Mouse (Mus musculus) stomach, postnatal 0 days (tissue): ENCODE data around the gene Syt13. TPM values are rescaled to one million over a fixed set of nuclear protein-coding genes. Genes with fewer than 3 reads are reported as not detected.

Source experiments
- ATAC-seq: fragments of 200-750 bp; cut with Nextera tagmentation; 2 replicates; pipeline ENCODE4 v1.8.0; 2017; ENCODE audit not compliant: low FRiP score, low TSS enrichment
- DNase-seq: peaks from one replicate; pipeline ENCODE4 v3.0.0-alpha.2; 2016; ENCODE audit warnings: low spot score
- H3K27ac ChIP-seq: fragments of 300-500 bp; sonication (generic); replicated peaks from 2 replicates; pipeline ENCODE4 v1.5.1; 2014; ENCODE audit warnings: mild to moderate bottlenecking, control low read depth
- H3K27me3 ChIP-seq: fragments of 300-500 bp; sonication (generic); 2 replicates; pipeline ENCODE4 v1.6.1; 2014; ENCODE audit warnings: low read length; ENCODE audit not compliant: control insufficient read depth, insufficient read depth
- H3K36me3 ChIP-seq: fragments of 300-500 bp; sonication (generic); 2 replicates; pipeline ENCODE4 v1.6.1; 2014; ENCODE audit warnings: low read length, mixed read lengths; ENCODE audit not compliant: control insufficient read depth, insufficient read depth
- H3K4me1 ChIP-seq: fragments of 300-500 bp; sonication (generic); replicated peaks from 2 replicates; pipeline ENCODE4 v1.6.1; 2014; ENCODE audit warnings: antibody characterized with exemption; ENCODE audit not compliant: control insufficient read depth, insufficient read depth
- H3K4me2 ChIP-seq: fragments of 300-500 bp; sonication (generic); replicated peaks from 2 replicates; pipeline ENCODE4 v1.6.1; 2014; ENCODE audit warnings: low read depth, mild to moderate bottlenecking, control low read depth, moderate library complexity
- H3K4me3 ChIP-seq: fragments of 300-500 bp; sonication (generic); 2 replicates; pipeline ENCODE4 v1.5.1; 2014; ENCODE audit warnings: low read depth, low read length, control low read depth
- H3K9ac ChIP-seq: fragments of 300-500 bp; sonication (generic); 2 replicates; pipeline ENCODE4 v1.6.1; 2014; ENCODE audit warnings: mild to moderate bottlenecking, low read length, control low read depth, mixed read lengths
- H3K9me3 ChIP-seq: fragments of 300-500 bp; sonication (generic); 2 replicates; pipeline ENCODE4 v1.6.1; 2016; ENCODE audit warnings: low read length; ENCODE audit not compliant: control insufficient read depth
- CTCF ChIP-seq: IDR thresholded peaks from 2 replicates; pipeline ENCODE4 v1.5.1; 2016; ENCODE audit warnings: antibody characterized with exemption, low read depth, mild to moderate bottlenecking, moderate library complexity
- EP300 ChIP-seq: optimal IDR thresholded peaks from 2 replicates; pipeline ENCODE3; 2016; ENCODE audit warnings: antibody characterized with exemption
- WGBS: fragments of 180-500 bp; shearing (Covaris S2); extraction: QIAGEN DNeasy Blood & Tissue Kit; methylation state at CpG from one replicate; pipeline ENCODE4 v1.1.7; 2014; 5-methylcytosine and 5-hydroxymethylcytosine counted together
- polyA plus RNA-seq: library from polyadenylated mRNA; unstranded; fragments of >200 nt; fragmentation: Nextera tagmentation; extraction: Ambion mirVana; gene quantifications from 2 replicates; pipeline ENCODE4 v1.2.1, GENCODE M21; 2015

Syt13 gene
- polyA plus RNA-seq, 1 experiment from 2014 or later = 4.1 TPM

DNA sequence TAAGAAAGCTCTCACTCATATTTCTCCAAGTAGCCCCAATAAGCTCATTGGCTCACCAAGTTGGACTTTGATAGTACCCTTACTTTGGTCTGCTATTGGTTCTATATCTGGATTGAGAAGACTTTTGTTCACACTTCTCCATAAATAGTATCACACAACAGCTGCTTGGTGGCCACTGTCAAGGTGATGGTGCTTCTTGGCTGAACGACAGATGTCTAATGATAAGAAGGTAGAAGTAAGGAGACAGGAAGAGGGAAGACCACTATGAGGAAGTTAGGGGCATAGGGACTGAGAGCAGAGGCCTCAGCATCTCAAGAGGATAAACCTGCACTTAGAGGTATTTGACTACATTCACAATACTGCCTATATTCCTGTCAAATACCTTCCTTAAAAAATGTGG lies 49.4 kb downstream of the Syt13 start:
- no peak for TF ChIP-seq EP300
- TF ChIP-seq CTCF = no peak
- no peak overlapping the region for H3K4me3 ChIP-seq
- no peak overlapping the region for H3K4me2 ChIP-seq
- H3K9ac ChIP-seq = no peak overlapping the region
- ATAC-seq = no peak
- DNase-seq = no peak
- H3K27ac ChIP-seq = no peak overlapping the region
- no peaks in the 10 kb centered on the region for H3K36me3 ChIP-seq
- WGBS = 92% methylated on average over 1 of the region's 1 CpGs
- H3K27me3 ChIP-seq = no peaks in the 10 kb centered on the region
- H3K4me1 ChIP-seq = 0 out of 2 replicates have a peak, but pooled peaks cover 2% of the 10 kb centered on the region
- H3K9me3 ChIP-seq = no peaks in the 10 kb centered on the region

DNA sequence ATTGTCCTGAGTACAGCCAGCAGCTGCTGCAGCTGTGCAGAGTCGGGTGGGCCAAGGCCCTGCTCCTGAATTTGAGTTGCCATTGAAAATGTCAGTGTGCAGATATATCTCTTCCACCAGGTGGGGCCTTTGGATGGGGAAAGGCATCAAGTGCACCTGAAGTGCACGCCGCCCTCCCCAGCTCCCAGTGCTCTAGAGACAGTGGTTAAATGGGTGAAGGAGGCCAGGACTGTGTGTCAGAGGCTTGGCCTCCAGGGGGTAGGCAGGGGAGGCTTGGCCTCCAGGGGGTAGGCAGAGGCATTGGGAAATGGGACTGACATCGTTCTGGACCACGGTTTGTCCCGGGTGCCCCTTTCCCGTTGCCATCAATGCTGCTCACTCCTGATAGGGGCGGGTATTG lies 51.4 kb downstream of the Syt13 start:
- DNase-seq (no peak), ATAC-seq (no peak)
- Histone ChIP-seq H3K4me3 (no peak overlapping the region), H3K9me3 (no peaks in the 10 kb centered on the region), H3K4me2 (no peak overlapping the region), H3K27ac (no peak overlapping the region), H3K9ac (no peak overlapping the region), H3K4me1 (0 out of 2 replicates have a peak, but pooled peaks cover 2% of the 10 kb centered on the region), H3K27me3 (no peaks in the 10 kb centered on the region), H3K36me3 (no peaks in the 10 kb centered on the region)
- 64% methylated on average over 8 of the region's 8 CpGs for WGBS
- TF ChIP-seq CTCF = peak; percentile 58
- TF ChIP-seq EP300 = no peak

DNA sequence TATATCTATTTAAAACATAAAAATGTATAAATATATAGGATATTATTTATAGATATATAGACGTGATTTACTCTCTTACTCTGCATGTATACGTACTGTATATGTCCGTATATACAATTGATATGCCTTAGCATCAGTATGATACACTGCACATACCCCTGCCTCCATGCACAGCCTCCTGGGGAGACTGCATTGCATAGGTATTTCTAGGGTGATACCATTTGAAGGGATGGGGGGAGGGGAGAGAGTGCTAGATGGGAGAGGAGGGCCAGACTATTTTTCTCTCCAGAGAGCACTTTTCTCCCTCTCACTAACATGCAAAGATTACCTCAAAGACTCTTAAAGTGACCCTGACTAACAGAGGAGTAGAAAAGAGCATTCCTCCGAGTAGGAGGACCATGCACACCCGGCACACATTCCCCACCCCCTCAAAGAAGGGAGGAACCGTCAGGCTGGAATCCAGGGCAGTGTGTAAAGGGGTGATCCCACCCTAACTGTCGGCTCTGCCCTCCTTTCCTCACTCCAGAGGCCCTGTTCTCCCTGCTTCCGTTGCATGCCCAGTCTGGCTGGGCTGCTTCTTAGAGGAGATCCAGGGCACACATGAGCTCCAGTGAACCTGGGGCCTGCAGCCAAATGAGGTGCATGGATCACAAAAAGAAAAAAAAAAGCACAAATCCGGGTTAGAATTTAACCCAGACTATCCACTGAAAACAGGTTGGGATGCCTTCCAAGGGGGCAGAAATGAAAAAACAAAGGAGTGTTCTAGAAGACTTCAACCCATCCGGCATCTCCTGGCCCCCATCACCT lies 52.3 kb downstream of the Syt13 start:
- peaks cover 4% of the 10 kb centered on the region; the same call in 1 of the 2 replicates for H3K36me3 ChIP-seq
- DNase-seq (peak; percentile 36), ATAC-seq (peak; percentile 70; the same call in 1 of the 2 replicates)
- H3K9me3 ChIP-seq = no peaks in the 10 kb centered on the region
- H3K4me1 ChIP-seq = 0 out of 2 replicates have a peak, but pooled peaks cover 2% of the 10 kb centered on the region
- TF ChIP-seq CTCF (no peak), EP300 (no peak)
- H3K4me2 ChIP-seq = 0 out of 2 replicates have a peak overlapping the region, but pooled peaks have one; percentile 6
- 0 out of 2 replicates have a peak overlapping the region, but pooled peaks have one; percentile 8 for H3K27ac ChIP-seq
- WGBS = 25% methylated on average over 10 of the region's 10 CpGs
- H3K27me3 ChIP-seq = no peaks in the 10 kb centered on the region
- H3K4me3 ChIP-seq = no peak overlapping the region
- no peak overlapping the region for H3K9ac ChIP-seq

- TF ChIP-seq CTCF (no peak), EP300 (no peak)
- DNase-seq (no peak), ATAC-seq (no peak)
- Histone ChIP-seq H3K36me3 (peaks cover 10% of the 10 kb centered on the region), H3K27me3 (no peaks in the 10 kb centered on the region), H3K4me2 (0 out of 2 replicates have a peak overlapping the region, but pooled peaks have one; percentile 6), H3K9me3 (no peaks in the 10 kb centered on the region), H3K4me1 (0 out of 2 replicates have a peak, but pooled peaks cover 2% of the 10 kb centered on the region), H3K9ac (no peak overlapping the region), H3K4me3 (no peak overlapping the region), H3K27ac (0 out of 2 replicates have a peak overlapping the region, but pooled peaks have one; percentile 8)
- 25% methylated on average over 4 of the region's 4 CpGs for WGBS
Observed at GRCm38 (mm10) chr2:92967839-92968166, 52.9 kb downstream of the Syt13 start.

- 76% methylated on average over 9 of the region's 9 CpGs for WGBS
- TF ChIP-seq CTCF (no peak), EP300 (no peak)
- H3K27ac ChIP-seq = no peak overlapping the region
Observed at GRCm38 (mm10) chr2:92971069-92971468, 56.2 kb downstream of the Syt13 start.

GRCm38 (mm10) chr2:92971536-92971935 lies 56.6 kb downstream of the Syt13 start:
- H3K4me1 ChIP-seq = 0 out of 2 replicates have a peak, but pooled peaks cover 2% of the 10 kb centered on the region
- TF ChIP-seq EP300 (no peak), CTCF (no peak)
- no peaks in the 10 kb centered on the region for H3K9me3 ChIP-seq
- peaks cover 26% of the 10 kb centered on the region for H3K36me3 ChIP-seq
- H3K9ac ChIP-seq = no peak overlapping the region
- no peak overlapping the region for H3K4me3 ChIP-seq
- no peak for DNase-seq
- H3K27ac ChIP-seq = no peak overlapping the region
- no peak for ATAC-seq
- no peak overlapping the region for H3K4me2 ChIP-seq
- no peaks in the 10 kb centered on the region for H3K27me3 ChIP-seq
- WGBS = 82% methylated on average over 8 of the region's 8 CpGs

More at GRCm38 (mm10) chr2:92971069-92971468, 56.2 kb downstream of the Syt13 start:
- H3K4me2 ChIP-seq = no peak overlapping the region
- peaks cover 26% of the 10 kb centered on the region for H3K36me3 ChIP-seq
- ATAC-seq = no peak
- no peak for DNase-seq
- no peaks in the 10 kb centered on the region for H3K27me3 ChIP-seq
- 0 out of 2 replicates have a peak, but pooled peaks cover 2% of the 10 kb centered on the region for H3K4me1 ChIP-seq
- no peaks in the 10 kb centered on the region for H3K9me3 ChIP-seq
- H3K9ac ChIP-seq = no peak overlapping the region
- H3K4me3 ChIP-seq = no peak overlapping the region
